In genomic region chr4:109255321-109255720, GRCm38 (mm10) we compare ENCODE assay signal across 23 mouse cellular contexts. TPM values are rescaled to one million over a fixed set of nuclear protein-coding genes. Genes with fewer than 3 reads are reported as not detected.
DNase-seq lines count a peak whose midpoint lies in the region; ATAC-seq and TF ChIP-seq lines count a peak whose summit lies in the region.
"Had no signal": no experiment of that assay in that cellular context is flagged by ENCODE, and none has a peak within 500 bp of the region (broad histone marks: within the 10 kb centered on the region; RNA-seq: fewer than 3 reads in every experiment).

No protein-coding gene starts in this region.

- peak; percentile 43 for TF ChIP-seq CTCF in lung, postnatal 0 days (IDR thresholded peaks at IDR 0.05)
- no peak for TF ChIP-seq CTCF in lung, adult 2 months (IDR thresholded peaks at IDR 0.05; ENCODE audit: insufficient read depth, low read length)

- no peaks in the 10 kb centered on the region for H3K9me3 ChIP-seq in lung, postnatal 0 days (ENCODE audit: low read length)
- no peaks in the 10 kb centered on the region for H3K9me3 ChIP-seq in liver, embryonic 16.5 days (replicated peaks; ENCODE audit: control insufficient read depth, low read length)
- no peaks in the 10 kb centered on the region for H3K9me3 ChIP-seq in intestine, embryonic 16.5 days (ENCODE audit: control insufficient read depth, low read length)
- H3K9me3 ChIP-seq: embryonic facial prominence, embryonic 15.5 days; hindbrain, embryonic 15.5 days; limb, embryonic 15.5 days; neural tube, embryonic 15.5 days had no signal

- no peak overlapping the region for H3K4me3 ChIP-seq in lung, postnatal 0 days (ENCODE audit: low read depth, low read length)
- H3K4me3 ChIP-seq in lung, adult 2 months (replicated peaks; ENCODE audit: extremely low read depth, low read depth, low read length), result no peak overlapping the region
- no peak overlapping the region for H3K4me3 ChIP-seq in liver, embryonic 16.5 days (ENCODE audit: low read depth, low read length)
- no peak overlapping the region for H3K4me3 ChIP-seq in intestine, embryonic 16.5 days (ENCODE audit: low read length)
- H3K4me3 ChIP-seq: embryonic facial prominence, embryonic 15.5 days; hindbrain, embryonic 15.5 days; layer of hippocampus, adult 2 months; limb, embryonic 15.5 days; megakaryocyte, embryonic 14.5 days; neural tube, embryonic 15.5 days had no signal

- TF ChIP-seq POLR2A in lung, adult 2 months (IDR thresholded peaks at IDR 0.05; ENCODE audit: borderline replicate concordance, extremely low read depth, low read depth, low read length), result no peak

- WGBS in lung, postnatal 0 days, result 22% methylated on average over 2 of the region's 2 CpGs
- WGBS in lung, adult 2 months, result 15% methylated on average over 2 of the region's 2 CpGs
- 12% methylated on average over 2 of the region's 2 CpGs for WGBS in liver, embryonic 16.5 days (ENCODE audit: insufficient replicate concordance)
- 58% methylated on average over 2 of the region's 2 CpGs for WGBS in intestine, embryonic 16.5 days

- H3K27me3 ChIP-seq in lung, postnatal 0 days (replicated peaks; ENCODE audit: insufficient read depth, low read length), result no peaks in the 10 kb centered on the region
- no peaks in the 10 kb centered on the region for H3K27me3 ChIP-seq in liver, embryonic 16.5 days (ENCODE audit: control insufficient read depth, insufficient read depth, low read depth, low read length)
- H3K27me3 ChIP-seq in intestine, embryonic 16.5 days (replicated peaks; ENCODE audit: control insufficient read depth, insufficient read depth, low read length), result no peaks in the 10 kb centered on the region
- H3K27me3 ChIP-seq: embryonic facial prominence, embryonic 15.5 days; hindbrain, embryonic 15.5 days; limb, embryonic 15.5 days; megakaryocyte, embryonic 14.5 days; neural tube, embryonic 15.5 days; Patski had no signal

- H3K4me2 ChIP-seq in lung, postnatal 0 days (replicated peaks; ENCODE audit: low read depth, low read length), result no peak overlapping the region
- H3K4me2 ChIP-seq in liver, embryonic 16.5 days (ENCODE audit: low read depth, low read length), result no peak overlapping the region
- no peak overlapping the region for H3K4me2 ChIP-seq in intestine, embryonic 16.5 days (ENCODE audit: low read depth, low read length)
- H3K4me2 ChIP-seq: embryonic facial prominence, embryonic 15.5 days; hindbrain, embryonic 15.5 days; limb, embryonic 15.5 days; neural tube, embryonic 15.5 days had no signal

- peak; percentile 40; the same call in 1 of the 2 replicates for ATAC-seq in lung, postnatal 0 days
- peak; percentile 54 for ATAC-seq in granulocyte monocyte progenitor cell, adult 5-6 weeks (replicated peaks; ENCODE audit: poor library complexity, severe bottlenecking)
- no peak for ATAC-seq in liver, embryonic 16.5 days (ENCODE audit: low read depth)
- ATAC-seq in intestine, embryonic 16.5 days, result no peak
- ATAC-seq: midbrain, embryonic 16.5 days; Patski had no signal

- 0 out of 2 replicates have a peak, but pooled peaks have one; percentile 20 for TF ChIP-seq EP300 in lung, postnatal 0 days (IDR thresholded peaks at IDR 0.05)

- no peak overlapping the region for H3K27ac ChIP-seq in lung, postnatal 0 days (ENCODE audit: low read length)
- peak overlapping the region; percentile 70; the same call in 1 of the 2 replicates for H3K27ac ChIP-seq in liver, embryonic 16.5 days (ENCODE audit: low read length)
- no peak overlapping the region for H3K27ac ChIP-seq in intestine, embryonic 16.5 days (ENCODE audit: low read length)
- H3K27ac ChIP-seq: embryonic facial prominence, embryonic 15.5 days; hindbrain, embryonic 15.5 days; layer of hippocampus, adult 2 months; limb, embryonic 15.5 days; neural tube, embryonic 15.5 days had no signal

- peaks cover 3% of the 10 kb centered on the region; the same call in 1 of the 2 replicates for H3K4me1 ChIP-seq in lung, postnatal 0 days (ENCODE audit: insufficient read depth, low read depth, low read length)
- H3K4me1 ChIP-seq in lung, adult 2 months (ENCODE audit: control insufficient read depth, insufficient read depth, low read length), result peaks cover 9% of the 10 kb centered on the region
- H3K4me1 ChIP-seq in liver, embryonic 16.5 days (ENCODE audit: control insufficient read depth, low read depth, low read length), result peaks cover 26% of the 10 kb centered on the region
- no peaks in the 10 kb centered on the region for H3K4me1 ChIP-seq in intestine, embryonic 16.5 days (ENCODE audit: control insufficient read depth, insufficient read depth, low read length)
- H3K4me1 ChIP-seq: embryonic facial prominence, embryonic 15.5 days; hindbrain, embryonic 15.5 days; limb, embryonic 15.5 days; neural tube, embryonic 15.5 days had no signal

- no peak overlapping the region for H3K9ac ChIP-seq in lung, postnatal 0 days (replicated peaks; ENCODE audit: low read depth)
- H3K9ac ChIP-seq in liver, embryonic 16.5 days (ENCODE audit: low read depth, low read length), result no peak overlapping the region
- H3K9ac ChIP-seq in intestine, embryonic 16.5 days (ENCODE audit: low read depth, low read length), result no peak overlapping the region
- H3K9ac ChIP-seq: embryonic facial prominence, embryonic 15.5 days; hindbrain, embryonic 15.5 days; limb, embryonic 15.5 days; neural tube, embryonic 15.5 days had no signal

- peak; percentile 38 for DNase-seq in lung, postnatal 0 days (ENCODE audit: low spot score)
- no peak for DNase-seq in lung, adult 2 months
- DNase-seq in urinary bladder, adult 2 months (ENCODE audit: low spot score), result no peak
- DNase-seq in thymus, adult 18-20 months, result no peak
- DNase-seq: adrenal gland, adult 8-10 months; cerebellum, postnatal 14 days; heart, postnatal 36 days; kidney, adult 18-20 months; kidney, postnatal 14 days; right cerebral cortex, postnatal 14 days; spleen, adult 18-20 months had no signal

- H3K36me3 ChIP-seq in lung, postnatal 0 days (ENCODE audit: insufficient read depth, low read length), result no peaks in the 10 kb centered on the region
- no peaks in the 10 kb centered on the region for H3K36me3 ChIP-seq in liver, embryonic 16.5 days (ENCODE audit: control insufficient read depth, insufficient read depth)
- no peaks in the 10 kb centered on the region for H3K36me3 ChIP-seq in intestine, embryonic 16.5 days (ENCODE audit: control insufficient read depth, insufficient read depth, low read length)
- H3K36me3 ChIP-seq: embryonic facial prominence, embryonic 15.5 days; hindbrain, embryonic 15.5 days; limb, embryonic 15.5 days; neural tube, embryonic 15.5 days had no signal

RNA-seq across cellular contexts. Expression of gene Calr4, which starts 21.0 kb away (rescaled TPM):
- 0.27 and 0.32 TPM in 2 replicates for polyA plus RNA-seq in lung, postnatal 0 days (2015; fragmentation: Nextera tagmentation; extraction: Ambion mirVana)
- 0.18 TPM in 1 of 2 replicates, not detected in the other for polyA plus RNA-seq in lung, adult 2 months (2012; rRNA removed)
- total RNA-seq in granulocyte monocyte progenitor cell, adult 5-6 weeks (2014; fragmentation: Nextera tagmentation), result not detected in 2 replicates
- total RNA-seq in granulocyte monocyte progenitor cell, adult 5-6 weeks (2017), result not detected in 2 replicates
- polyA plus RNA-seq in liver, embryonic 16.5 days (2015; fragmentation: Nextera tagmentation; extraction: Ambion mirVana), result not detected in 2 replicates
- 0.16 TPM in 1 of 2 replicates, not detected in the other for polyA plus RNA-seq in intestine, embryonic 16.5 days (2015; fragmentation: Nextera tagmentation; extraction: Ambion mirVana)
- polyA plus RNA-seq in urinary bladder, adult 2 months (2012; rRNA removed), result 0.04 and 0.18 TPM in 2 replicates
- total RNA-seq: gastrocnemius, adult 8-10 months; heart, postnatal 36 days had no signal
- polyA plus RNA-seq: Patski had no signal

RNA-seq across cellular contexts. Expression of gene Eps15, which starts 24.7 kb away (rescaled TPM):
- polyA plus RNA-seq in lung, postnatal 0 days (2015; fragmentation: Nextera tagmentation; extraction: Ambion mirVana), result 31.0 and 37.0 TPM in 2 replicates
- polyA plus RNA-seq in lung, adult 2 months (2012; rRNA removed), result 11.0 and 18.9 TPM in 2 replicates
- total RNA-seq in granulocyte monocyte progenitor cell, adult 5-6 weeks (2014; fragmentation: Nextera tagmentation), result 48.3 and 49.2 TPM in 2 replicates
- 28.3 and 35.2 TPM in 2 replicates for total RNA-seq in granulocyte monocyte progenitor cell, adult 5-6 weeks (2017)
- polyA plus RNA-seq in liver, embryonic 16.5 days (2015; fragmentation: Nextera tagmentation; extraction: Ambion mirVana), result 35.7 and 37.5 TPM in 2 replicates
- polyA plus RNA-seq in intestine, embryonic 16.5 days (2015; fragmentation: Nextera tagmentation; extraction: Ambion mirVana), result 26.4 and 27.9 TPM in 2 replicates
- 39.7 and 41.2 TPM in 2 replicates for polyA plus RNA-seq in urinary bladder, adult 2 months (2012; rRNA removed)

RNA-seq across cellular contexts. Expression of gene Osbpl9, which starts 53.2 kb away (rescaled TPM):
- polyA plus RNA-seq in lung, postnatal 0 days (2015; fragmentation: Nextera tagmentation; extraction: Ambion mirVana), result 98.5 and 115 TPM in 2 replicates
- 117 and 167 TPM in 2 replicates for polyA plus RNA-seq in lung, adult 2 months (2012; rRNA removed)
- total RNA-seq in granulocyte monocyte progenitor cell, adult 5-6 weeks (2014; fragmentation: Nextera tagmentation), result 44.6 and 46.0 TPM in 2 replicates
- 62.0 and 64.7 TPM in 2 replicates for total RNA-seq in granulocyte monocyte progenitor cell, adult 5-6 weeks (2017)
- polyA plus RNA-seq in liver, embryonic 16.5 days (2015; fragmentation: Nextera tagmentation; extraction: Ambion mirVana), result 27.2 and 28.6 TPM in 2 replicates
- polyA plus RNA-seq in intestine, embryonic 16.5 days (2015; fragmentation: Nextera tagmentation; extraction: Ambion mirVana), result 50.4 and 53.5 TPM in 2 replicates
- polyA plus RNA-seq in urinary bladder, adult 2 months (2012; rRNA removed), result 95.4 and 97.5 TPM in 2 replicates

Comparison
In these comparisons a context has a peak if more than half of its experiments do, and no peak if none do; other contexts are left out.
1. ATAC-seq: peak in lung, postnatal 0 days (single experiment) and granulocyte monocyte progenitor cell, adult 5-6 weeks (single experiment); none in liver, embryonic 16.5 days (single experiment) and intestine, embryonic 16.5 days (single experiment).